Mouse (Mus musculus) testis, adult 2 months (tissue): ENCODE results near the gene Uqcr11.

ENCODE experiments used
- CTCF ChIP-seq: fragments of 200-500 bp; IDR thresholded peaks from 2 replicates; pipeline ENCODE4 v1.5.1; 2012; ENCODE audit warnings: low read depth, mild to moderate bottlenecking, inconsistent platforms, low read length, moderate library complexity; ENCODE audit not compliant: control insufficient read depth, insufficient read depth, insufficient replicate concordance
- POLR2A ChIP-seq: fragments of 200-500 bp; IDR thresholded peaks from 2 replicates; pipeline ENCODE4 v1.6.1; 2012; ENCODE audit warnings: low read depth, mild to moderate bottlenecking, inconsistent platforms, low read length, moderate library complexity; ENCODE audit not compliant: control insufficient read depth

- no peak for TF ChIP-seq CTCF
- TF ChIP-seq POLR2A: no peak
Measured at GRCm38 (mm10) chr10:80385310-80385709, 21.3 kb downstream of the Uqcr11 start.
